Mouse (Mus musculus) myocyte (in vitro differentiated cells): ENCODE measurements around the gene Cd151.

Experiments used
- POLR2A ChIP-seq: IDR thresholded peaks from one replicate; pipeline ENCODE4 v1.6.1; 2011; ENCODE audit warnings: low read depth, mild to moderate bottlenecking, control low read depth, moderate library complexity; ENCODE audit not compliant: insufficient read length
- USF1 ChIP-seq: IDR thresholded peaks from one replicate; pipeline ENCODE4 v1.6.1; 2011; ENCODE audit warnings: low read depth, mild to moderate bottlenecking, control low read depth, moderate library complexity

- TF ChIP-seq POLR2A: no peak
- TF ChIP-seq USF1: no peak
Measured at GRCm38 (mm10) chr7:141481498-141482401, 14.6 kb downstream of the Cd151 start.
